Mouse (Mus musculus) liver, embryonic 11.5 days (tissue): ENCODE data around the gene Gm10160. TPM values are rescaled to one million over a fixed set of nuclear protein-coding genes. Genes with fewer than 3 reads are reported as not detected.
A peak's percentile ranks its signal among the peaks of the same experiment; 100 is the strongest.

ENCODE experiments used
- ATAC-seq: fragments of 200-750 bp; cut with Nextera tagmentation; replicated peaks from 2 replicates; pipeline ENCODE4 v1.8.0; 2017; ENCODE audit warnings: moderate number of reproducible peaks, mild to moderate bottlenecking, moderate TSS enrichment, moderate library complexity; ENCODE audit not compliant: low FRiP score
- DNase-seq: peaks from one replicate; pipeline ENCODE4 v3.0.0-alpha.2; 2017; ENCODE audit warnings: low spot score
- H3K27ac ChIP-seq: fragments of 300-500 bp; sonication (generic); 2 replicates; pipeline ENCODE4 v1.5.1; 2014; ENCODE audit warnings: mild to moderate bottlenecking, low read depth, low read length, control low read depth
- H3K27me3 ChIP-seq: fragments of 300-500 bp; sonication (generic); replicated peaks from 2 replicates; pipeline ENCODE4 v1.6.1; 2014; ENCODE audit warnings: low read length, mixed read lengths; ENCODE audit not compliant: control insufficient read depth, insufficient read depth
- H3K36me3 ChIP-seq: fragments of 300-500 bp; sonication (generic); 2 replicates; pipeline ENCODE4 v1.6.1; 2014; ENCODE audit warnings: mild to moderate bottlenecking, low read length, moderate library complexity, mixed read lengths; ENCODE audit not compliant: control insufficient read depth, insufficient read depth
- H3K4me1 ChIP-seq: fragments of 300-500 bp; sonication (generic); replicated peaks from 2 replicates; pipeline ENCODE4 v1.6.1; 2014; ENCODE audit warnings: low read length, mixed read lengths; ENCODE audit not compliant: control insufficient read depth, insufficient read depth
- H3K4me2 ChIP-seq: fragments of 300-500 bp; sonication (generic); 2 replicates; pipeline ENCODE4 v1.6.1; 2014; ENCODE audit warnings: mild to moderate bottlenecking, control low read depth, moderate library complexity
- H3K4me3 ChIP-seq: fragments of 300-500 bp; sonication (generic); 2 replicates; pipeline ENCODE4 v1.5.1; 2014; ENCODE audit warnings: low read depth, low read length, control low read depth
- H3K9ac ChIP-seq: fragments of 300-500 bp; sonication (generic); 2 replicates; pipeline ENCODE4 v1.6.1; 2014; ENCODE audit warnings: low read depth, low read length, control low read depth
- H3K9me3 ChIP-seq: fragments of 300-500 bp; sonication (generic); 2 replicates; pipeline ENCODE4 v1.6.1; 2016; ENCODE audit warnings: low read length, inconsistent platforms, mixed read lengths; ENCODE audit not compliant: control insufficient read depth
- WGBS: fragments of 180-500 bp; shearing (Covaris S2); extraction: QIAGEN DNeasy Blood & Tissue Kit; methylation state at CpG from one replicate; pipeline ENCODE4 v1.1.7; 2014; 5-methylcytosine and 5-hydroxymethylcytosine counted together
- polyA plus RNA-seq: library from polyadenylated mRNA; unstranded; fragments of >200 nt; fragmentation: Nextera tagmentation; extraction: Ambion mirVana; gene quantifications from 2 replicates; pipeline ENCODE4 v1.2.1, GENCODE M21; 2014

The Gm10160 gene
- polyA plus RNA-seq, 1 experiment from 2014 or later = not detected

GRCm38 (mm10) chr7:81829379-81829894, 26.2 kb downstream of the Gm10160 start, which contains the start of gene Btbd1:
Gene Btbd1 (minus strand): TSS chr7:81829431.
- H3K9ac ChIP-seq = peak within 1 kb of the TSS; percentile 89
- no peaks in the 10 kb centered on the region for H3K36me3 ChIP-seq
- peaks cover 26% of the 10 kb centered on the region for H3K4me1 ChIP-seq
- H3K27me3 ChIP-seq = no peaks in the 10 kb centered on the region
- H3K9me3 ChIP-seq = no peaks in the 10 kb centered on the region
- H3K4me2 ChIP-seq = peak within 1 kb of the TSS; percentile 94
- peak within 1 kb of the TSS; percentile 88 for H3K4me3 ChIP-seq
- under 1% methylated on average over 53 of the region's 58 CpGs for whole genome bisulfite sequencing
- H3K27ac ChIP-seq = peak within 1 kb of the TSS; percentile 88
- peak; percentile 86 for ATAC-seq
- DNase-seq = peak; percentile 83

GRCm38 (mm10) chr7:81828681-81829378, 26.8 kb downstream of the Gm10160 start:
- under 1% methylated on average over 90 of the region's 91 CpGs for WGBS
- H3K9ac ChIP-seq = peak overlapping the region; percentile 89
- H3K4me1 ChIP-seq = peaks cover 26% of the 10 kb centered on the region
- H3K4me3 ChIP-seq = peak overlapping the region; percentile 88
- H3K4me2 ChIP-seq = peak overlapping the region; percentile 94
- no peaks in the 10 kb centered on the region for H3K27me3 ChIP-seq
- H3K27ac ChIP-seq = peak overlapping the region; percentile 88
- no peaks in the 10 kb centered on the region for H3K9me3 ChIP-seq
- DNase-seq (peak; percentile 68), ATAC-seq (peak; percentile 56)
- no peaks in the 10 kb centered on the region for H3K36me3 ChIP-seq

GRCm38 (mm10) chr7:81827806-81828667, 27.6 kb downstream of the Gm10160 start:
- H3K4me3 ChIP-seq = peak overlapping the region; percentile 88
- no peaks in the 10 kb centered on the region for H3K36me3 ChIP-seq
- no peaks in the 10 kb centered on the region for H3K9me3 ChIP-seq
- H3K9ac ChIP-seq = peak overlapping the region; percentile 89
- 23% methylated on average over 17 of the region's 17 CpGs for WGBS
- ATAC-seq (no peak), DNase-seq (no peak)
- peaks cover 26% of the 10 kb centered on the region for H3K4me1 ChIP-seq
- peak overlapping the region; percentile 94 for H3K4me2 ChIP-seq
- peak overlapping the region; percentile 88 for H3K27ac ChIP-seq
- no peaks in the 10 kb centered on the region for H3K27me3 ChIP-seq

GRCm38 (mm10) chr7:81825381-81825780, 30.2 kb downstream of the Gm10160 start:
- no peak overlapping the region for H3K9ac ChIP-seq
- no peaks in the 10 kb centered on the region for H3K36me3 ChIP-seq
- no peak overlapping the region for H3K27ac ChIP-seq
- ATAC-seq (no peak), DNase-seq (no peak)
- no peaks in the 10 kb centered on the region for H3K9me3 ChIP-seq
- no peak overlapping the region for H3K4me3 ChIP-seq
- H3K4me2 ChIP-seq = no peak overlapping the region
- H3K27me3 ChIP-seq = no peaks in the 10 kb centered on the region
- 69% methylated on average over 3 of the region's 3 CpGs for WGBS
- H3K4me1 ChIP-seq = peaks cover 26% of the 10 kb centered on the region

GRCm38 (mm10) chr7:81824906-81825305, 30.7 kb downstream of the Gm10160 start:
- DNase-seq (no peak), ATAC-seq (no peak)
- Histone ChIP-seq H3K4me3 (no peak overlapping the region), H3K27ac (no peak overlapping the region), H3K9me3 (no peaks in the 10 kb centered on the region), H3K27me3 (no peaks in the 10 kb centered on the region), H3K9ac (no peak overlapping the region), H3K4me1 (peaks cover 26% of the 10 kb centered on the region), H3K4me2 (no peak overlapping the region), H3K36me3 (no peaks in the 10 kb centered on the region)
- 67% methylated on average over 3 of the region's 3 CpGs for WGBS

GRCm38 (mm10) chr7:81806067-81806466, 49.5 kb downstream of the Gm10160 start:
- H3K27me3 ChIP-seq = no peaks in the 10 kb centered on the region
- H3K9me3 ChIP-seq = no peaks in the 10 kb centered on the region
- H3K27ac ChIP-seq = no peak overlapping the region
- no peak overlapping the region for H3K4me3 ChIP-seq
- 74% methylated on average over 5 of the region's 5 CpGs for WGBS
- H3K4me1 ChIP-seq = no peaks in the 10 kb centered on the region
- H3K9ac ChIP-seq = no peak overlapping the region
- 0 out of 2 replicates have a peak, but pooled peaks cover 4% of the 10 kb centered on the region for H3K36me3 ChIP-seq
- DNase-seq = no peak
- H3K4me2 ChIP-seq = no peak overlapping the region
- peak; percentile 66; the same call in 1 of the 2 replicates for ATAC-seq

Other genes with a start within 250 kb of the Gm10160 start
- gene Homer2, start 148.3 kb downstream of the Gm10160 start, polyA plus RNA-seq = 16.0 and 17.7 TPM in 2 replicates
- 98.0 and 103 TPM in 2 replicates for gene Ramac, start 92.9 kb downstream of the Gm10160 start, polyA plus RNA-seq
- 45.8 and 58.9 TPM in 2 replicates for gene 3110040N11Rik, start 66.3 kb downstream of the Gm10160 start, polyA plus RNA-seq
- 52.0 and 52.7 TPM in 2 replicates for gene Btbd1, start 26.4 kb downstream of the Gm10160 start, polyA plus RNA-seq
- gene Tm6sf1, start 3.2 kb upstream of the Gm10160 start, polyA plus RNA-seq = 12.1 and 12.5 TPM in 2 replicates
- gene Hdgfl3, start 78.7 kb upstream of the Gm10160 start, polyA plus RNA-seq = 5.0 and 5.9 TPM in 2 replicates
- 5.1 and 7.0 TPM in 2 replicates for gene Bnc1, start 136.5 kb upstream of the Gm10160 start, polyA plus RNA-seq